Mouse (Mus musculus) G1E (cell line): ENCODE results near the gene Lrrn2.

Experiments used
- CTCF ChIP-seq: IDR thresholded peaks from 2 replicates; pipeline ENCODE4 v1.5.1; 2012; ENCODE audit warnings: low read depth, low read length, inconsistent platforms, mixed read lengths
- GATA1 ChIP-seq: IDR thresholded peaks from 2 replicates; pipeline ENCODE4 v1.6.1; 2012; ENCODE audit warnings: borderline replicate concordance, low read length, inconsistent platforms, mixed read lengths

GRCm38 (mm10) chr1:132930291-132930690, 50.2 kb downstream of the Lrrn2 start:
- TF ChIP-seq CTCF (no peak), GATA1 (no peak)
